Mouse (Mus musculus) liver (tissue): ENCODE results near the gene March5.
A peak's percentile ranks its signal among the peaks of the same experiment; 100 is the strongest.

Source experiments
- DNase-seq: peaks from one replicate; pipeline ENCODE4 v3.0.0-alpha.2; 2020; ENCODE audit warnings: mixed read lengths

March5 gene

GRCm38 (mm10) chr19:37265333-37266103 lies 58.2 kb downstream of the March5 start:
- DNase-seq = peak; percentile 90

GRCm38 (mm10) chr19:37269106-37269505 lies 61.8 kb downstream of the March5 start:
- DNase-seq = no peak
